Mouse (Mus musculus) CD4-positive, CD25-positive, alpha-beta regulatory T cell, adult 9 weeks (primary cell): ENCODE data around the gene Ngef. TPM values are rescaled to one million over a fixed set of nuclear protein-coding genes. Genes with fewer than 3 reads are reported as not detected.

Experiments
- polyA plus RNA-seq: library from polyadenylated mRNA; unstranded; fragments of 100-300 nt; shearing (Covaris generic); gene quantifications from one replicate; pipeline ENCODE4 v1.2.1, GENCODE M21; 2017

Ngef gene
- polyA plus RNA-seq, result not detected

DNA sequence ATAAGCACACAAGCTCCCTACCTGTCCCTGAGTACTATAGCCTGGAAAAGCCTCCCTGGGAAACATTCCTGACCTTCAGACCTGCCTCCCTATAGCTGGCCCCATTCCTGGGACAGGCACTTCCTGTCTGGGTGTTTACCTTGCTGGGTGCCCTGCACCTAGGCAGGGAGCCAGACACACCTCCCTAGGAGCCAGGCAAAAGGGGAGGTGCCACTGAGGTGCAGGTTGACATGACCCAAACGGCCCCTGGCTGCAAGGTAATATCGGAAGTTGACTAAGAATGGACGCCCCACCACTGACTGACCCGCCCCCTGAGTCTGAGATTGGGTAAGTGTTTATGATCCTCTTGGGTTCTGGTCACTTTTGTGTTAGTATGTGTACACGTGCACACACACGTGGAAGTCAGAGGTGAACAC lies at the start of gene Ngef:
Gene Ngef, minus strand, starts transcription at position 71 of the 416 bp plus-strand sequence.

GRCm38 (mm10) chr1:87620211-87620668 lies 46.6 kb upstream of the Ngef start, which contains the start of gene Inpp5d:
Inpp5d (plus strand) TSS chr1:87620312.

DNA sequence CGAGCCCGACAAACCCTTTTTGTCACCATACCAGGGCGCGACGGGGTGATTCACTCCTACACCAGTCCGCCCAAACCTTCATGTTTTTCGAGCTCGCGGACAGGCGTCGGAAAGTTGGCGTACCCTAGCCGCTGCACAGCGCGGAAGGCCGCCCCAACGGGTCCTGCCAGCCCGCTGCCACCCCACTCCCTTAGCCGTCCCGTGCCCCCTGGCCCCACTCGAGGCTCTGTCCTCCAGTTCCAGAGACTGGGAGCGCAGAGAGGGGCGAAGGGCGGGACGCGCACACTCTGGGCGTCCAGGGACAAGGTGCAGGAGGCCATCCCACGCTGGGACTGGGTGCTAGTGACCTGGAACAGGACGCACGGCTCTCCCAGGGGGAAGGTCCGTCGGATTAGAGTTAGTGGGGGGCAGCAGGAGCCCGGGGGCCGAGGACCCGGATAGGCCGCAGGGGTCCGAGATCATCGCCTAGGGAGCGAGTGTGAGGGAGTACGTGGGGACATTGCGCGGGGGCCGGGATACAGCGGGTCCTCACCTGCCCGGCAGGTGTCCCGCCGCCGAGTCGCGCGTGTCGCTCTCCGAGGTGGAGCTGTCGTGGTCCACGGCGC lies 64.0 kb downstream of the Ngef start, which contains the start of gene Neu2:
Gene Neu2, plus strand, starts transcription at position 329 of the 605 bp plus-strand sequence.

DNA sequence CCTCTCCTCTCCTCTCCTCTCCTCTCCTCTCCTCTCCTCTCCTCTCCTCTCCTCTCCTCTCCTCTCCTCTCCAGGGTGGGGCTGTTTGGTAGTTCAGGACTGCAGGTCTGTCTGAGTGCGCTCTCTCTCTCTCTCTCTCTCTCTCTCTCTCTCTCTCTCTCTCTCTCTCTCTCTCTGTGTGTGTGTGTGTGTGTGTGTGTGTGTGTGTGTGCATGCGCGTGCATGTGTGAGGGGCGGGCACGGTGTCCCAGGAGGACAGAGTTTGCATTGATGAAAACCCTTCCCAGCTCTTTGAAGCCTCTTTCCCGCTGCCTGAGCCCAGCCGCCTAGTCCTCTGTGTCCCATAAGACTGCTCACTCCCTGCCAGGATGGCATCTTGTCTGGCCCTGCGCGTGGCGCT lies 103.7 kb downstream of the Ngef start, which contains the start of gene Snorc:
Gene Snorc, plus strand, starts transcription at position 301 of the 400 bp plus-strand sequence.

Other genes with a start within 250 kb of the Ngef start
- gene Gigyf2, start 246.9 kb downstream of the Ngef start, polyA plus RNA-seq, result 79.4 TPM
- 1.7 TPM for gene Kcnj13, start 179.1 kb downstream of the Ngef start, polyA plus RNA-seq
- gene Snorc, start 103.6 kb downstream of the Ngef start, polyA plus RNA-seq, result not detected
- not detected for gene Neu2, start 64.0 kb downstream of the Ngef start, polyA plus RNA-seq
- gene Inpp5d, start 46.4 kb upstream of the Ngef start, polyA plus RNA-seq, result 238 TPM
- 21.4 TPM for gene Atg16l1, start 182.0 kb upstream of the Ngef start, polyA plus RNA-seq
- gene Sag, start 229.8 kb upstream of the Ngef start, polyA plus RNA-seq, result 4.8 TPM